ENCODE assay signal across 9 mouse cellular contexts in the genomic region with DNA sequence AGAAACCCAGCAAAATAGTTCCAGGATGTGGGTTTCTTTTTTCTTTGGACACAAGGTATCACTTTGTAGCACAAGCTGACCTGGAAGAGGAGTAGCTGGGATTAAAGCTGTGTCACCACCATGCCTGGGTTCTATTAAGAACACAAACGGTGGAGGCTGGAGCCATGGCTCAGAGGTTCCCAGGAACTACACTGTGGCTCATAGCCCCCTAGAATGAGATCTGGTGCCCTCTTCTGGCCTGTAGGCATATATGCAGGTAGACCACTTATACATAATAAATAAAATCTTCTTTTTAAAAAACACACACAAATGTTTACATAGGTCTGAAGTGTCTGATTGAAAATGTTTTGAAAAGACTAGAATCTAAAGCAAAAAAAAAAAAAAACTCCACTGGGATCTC. TPM values are rescaled to one million over a fixed set of nuclear protein-coding genes. Genes with fewer than 3 reads are reported as not detected.
DNase-seq lines count a peak whose midpoint lies in the region; ATAC-seq and TF ChIP-seq lines count a peak whose summit lies in the region.
"Had no signal": no experiment of that assay in that cellular context is flagged by ENCODE, and none has a peak within 500 bp of the region (broad histone marks: within the 10 kb centered on the region; RNA-seq: fewer than 3 reads in every experiment).

No protein-coding gene starts in this region.

- no peak for TF ChIP-seq EP300 in CH12.LX (IDR thresholded peaks at IDR 0.05; ENCODE audit: low read length)

- peak; percentile 60 for TF ChIP-seq RAD21 in CH12.LX (IDR thresholded peaks at IDR 0.05; ENCODE audit: low read depth, low read length)

- peak; percentile 36 for DNase-seq in kidney, adult 2 months
- DNase-seq in kidney, adult 8-10 months = no peak
- peak; percentile 56 for DNase-seq in CH12.LX (ENCODE audit: extremely low read depth)
- DNase-seq in forebrain, embryonic 14.5 days (ENCODE audit: low spot score) = peak; percentile 81
- DNase-seq in kidney, postnatal 25 days = peak; percentile 28 to 38
- DNase-seq in urinary bladder, postnatal 10 days (ENCODE audit: low spot score) = no peak

- H3K27ac ChIP-seq in kidney, adult 2 months (ENCODE audit: insufficient read depth, low read depth, low read length) = no peak overlapping the region
- no peak overlapping the region for H3K27ac ChIP-seq in CH12.LX (ENCODE audit: insufficient read depth, low read depth)
- H3K27ac ChIP-seq in bone marrow macrophage, adult 2 months (ENCODE audit: insufficient read depth, low read depth, low read length) = no peak overlapping the region
- no peak overlapping the region for H3K27ac ChIP-seq in forebrain, embryonic 14.5 days (ENCODE audit: low read depth, low read length)
- H3K27ac ChIP-seq in midbrain, embryonic 16.5 days (ENCODE audit: low read length) = no peak overlapping the region

- H3K4me1 ChIP-seq in kidney, adult 2 months (ENCODE audit: control insufficient read depth, insufficient read depth, low read length) = peaks cover 3% of the 10 kb centered on the region; the same call in 1 of the 2 replicates
- no peaks in the 10 kb centered on the region for H3K4me1 ChIP-seq in CH12.LX (ENCODE audit: control insufficient read depth in 1 of 2, insufficient read depth in 2 of 2)
- H3K4me1 ChIP-seq in bone marrow macrophage, adult 2 months (ENCODE audit: control insufficient read depth, insufficient read depth, low read length) = no peaks in the 10 kb centered on the region
- H3K4me1 ChIP-seq in forebrain, embryonic 14.5 days (ENCODE audit: control insufficient read depth, insufficient read depth, low read length) = no peaks in the 10 kb centered on the region
- H3K4me1 ChIP-seq in midbrain, embryonic 16.5 days (ENCODE audit: control insufficient read depth, insufficient read depth, low read length) = no peaks in the 10 kb centered on the region

- in situ Hi-C loops in CH12.LX (cut with MboI; ENCODE audit: low pct_ligation_motif_present, low pct_unique_long_range_greater_than_20kb, low sequenced_read_pairs) = loop anchor here (10.0 kb wide), 1 partner anchor 181 kb away; no protein-coding TSS in a partner anchor

- peaks cover 3% of the 10 kb centered on the region; the same call in 1 of the 2 replicates for H3K36me3 ChIP-seq in kidney, adult 2 months (ENCODE audit: control insufficient read depth, insufficient read depth, low read length)
- H3K36me3 ChIP-seq in CH12.LX (replicated peaks in 1 of 2; ENCODE audit: control insufficient read depth in 1 of 2, insufficient read depth in 1 of 2, low read length in 1 of 2) = peaks cover 13 to 55% of the 10 kb centered on the region in 2 experiments
- H3K36me3 ChIP-seq in forebrain, embryonic 14.5 days (ENCODE audit: control insufficient read depth, insufficient read depth, low read length) = peaks cover 48% of the 10 kb centered on the region
- 0 out of 2 replicates have a peak, but pooled peaks cover 3% of the 10 kb centered on the region for H3K36me3 ChIP-seq in midbrain, embryonic 16.5 days (ENCODE audit: control insufficient read depth, insufficient read depth, low read length)

- WGBS in kidney, adult 2 months = 2% methylated on average over 1 of the region's 1 CpGs
- 8% methylated on average over 1 of the region's 1 CpGs for WGBS in forebrain, embryonic 14.5 days
- WGBS in midbrain, embryonic 16.5 days = 4% methylated on average over 1 of the region's 1 CpGs

- ATAC-seq in forebrain, embryonic 14.5 days = peak; percentile 72
- peak; percentile 49; the same call in 1 of the 2 replicates for ATAC-seq in midbrain, embryonic 16.5 days

- no peak overlapping the region for H3K4me3 ChIP-seq in kidney, adult 2 months (ENCODE audit: insufficient read depth, low read depth, low read length)
- no peak overlapping the region for H3K4me3 ChIP-seq in CH12.LX (replicated peaks in 1 of 3; ENCODE audit: low read depth in 2 of 3, low read length in 2 of 3, poor library complexity in 1 of 3)
- H3K4me3 ChIP-seq in bone marrow macrophage, adult 2 months (ENCODE audit: insufficient read depth, low read length) = no peak overlapping the region
- no peak overlapping the region for H3K4me3 ChIP-seq in forebrain, embryonic 14.5 days (ENCODE audit: low read depth, low read length)
- H3K4me3 ChIP-seq in midbrain, embryonic 16.5 days (ENCODE audit: low read depth, low read length) = no peak overlapping the region
- H3K4me3 ChIP-seq: megakaryocyte, embryonic 14.5 days had no signal

- no peak overlapping the region for H3K4me2 ChIP-seq in CH12.LX (ENCODE audit: insufficient read depth, low read depth, poor library complexity, severe bottlenecking)
- no peak overlapping the region for H3K4me2 ChIP-seq in forebrain, embryonic 14.5 days (ENCODE audit: low read length)
- no peak overlapping the region for H3K4me2 ChIP-seq in midbrain, embryonic 16.5 days (ENCODE audit: low read length)

- peak; percentile 61 for TF ChIP-seq CTCF in kidney, adult 2 months (conservative IDR thresholded peaks at IDR 0.05; ENCODE audit: insufficient read depth, insufficient read length, low read depth, low read length)
- peak; percentile 46 to 62; a peak in 3 of 4 replicates for TF ChIP-seq CTCF in CH12.LX (conservative IDR thresholded peaks at IDR 0.05 in 1 of 2, IDR thresholded peaks at IDR 0.05 in 1 of 2; ENCODE audit: low read depth in 2 of 2, low read length in 2 of 2)
- TF ChIP-seq CTCF in bone marrow macrophage, adult 2 months (IDR thresholded peaks at IDR 0.05; ENCODE audit: low read depth, low read length) = peak; percentile 44; the same call in 1 of the 2 replicates

- H3K79me2 ChIP-seq in CH12.LX (replicated peaks; ENCODE audit: control insufficient read depth, extremely low read depth, insufficient read depth, poor library complexity, severe bottlenecking) = no peaks in the 10 kb centered on the region

- H3K27me3 ChIP-seq in kidney, adult 2 months (replicated peaks; ENCODE audit: control insufficient read depth, insufficient read depth, low read length) = no peaks in the 10 kb centered on the region
- H3K27me3 ChIP-seq in CH12.LX (replicated peaks) = no peaks in the 10 kb centered on the region
- no peaks in the 10 kb centered on the region for H3K27me3 ChIP-seq in forebrain, embryonic 14.5 days (replicated peaks; ENCODE audit: control insufficient read depth, insufficient read depth, low read length)
- H3K27me3 ChIP-seq in midbrain, embryonic 16.5 days (ENCODE audit: control insufficient read depth, insufficient read depth, low read depth, low read length) = no peaks in the 10 kb centered on the region
- H3K27me3 ChIP-seq: megakaryocyte, embryonic 14.5 days had no signal

- dilution Hi-C loops in CH12.LX (cut with MboI; ENCODE audit: extremely low pct_ligation_motif_present, extremely low pct_unique_long_range_greater_than_20kb, low sequenced_read_pairs) = no loop called here

- no peaks in the 10 kb centered on the region for H3K9me3 ChIP-seq in CH12.LX (replicated peaks; ENCODE audit: low read length)
- no peaks in the 10 kb centered on the region for H3K9me3 ChIP-seq in forebrain, embryonic 14.5 days (replicated peaks; ENCODE audit: control insufficient read depth, low read length)
- H3K9me3 ChIP-seq in midbrain, embryonic 16.5 days (replicated peaks; ENCODE audit: control insufficient read depth, low read length, poor library complexity, severe bottlenecking) = no peaks in the 10 kb centered on the region
- H3K9me3 ChIP-seq: megakaryocyte, embryonic 14.5 days had no signal

- H3K9ac ChIP-seq in CH12.LX (ENCODE audit: insufficient read depth, low read depth) = no peak overlapping the region
- H3K9ac ChIP-seq in forebrain, embryonic 14.5 days (ENCODE audit: low read length) = no peak overlapping the region
- H3K9ac ChIP-seq in midbrain, embryonic 16.5 days (ENCODE audit: low read depth, low read length) = no peak overlapping the region

- TF ChIP-seq POLR2A in kidney, adult 2 months (IDR thresholded peaks at IDR 0.05; ENCODE audit: low read depth, low read length) = no peak
- no peak for TF ChIP-seq POLR2A in CH12.LX (IDR thresholded peaks at IDR 0.05; ENCODE audit: low read depth, low read length)
- no peak for TF ChIP-seq POLR2A in bone marrow macrophage, adult 2 months (IDR thresholded peaks at IDR 0.05; ENCODE audit: borderline replicate concordance, low read depth, low read length)

TF ChIP-seq in CH12.LX, 34 proteins besides CTCF, POLR2A, EP300 and RAD21:
- TF ChIP-seq SMC3 (IDR thresholded peaks at IDR 0.05; ENCODE audit: low read depth, low read length) (peak; percentile 31; the same call in 1 of the 2 replicates), ZC3H11A (IDR thresholded peaks at IDR 0.05; ENCODE audit: low read depth, low read length) (no peak; the same call in 1 of the 2 replicates), RCOR1 (conservative IDR thresholded peaks at IDR 0.05; ENCODE audit: low read depth, low read length) (no peak), GABPA (IDR thresholded peaks at IDR 0.05; ENCODE audit: insufficient replicate concordance, low read depth, low read length) (no peak)

RNA-seq across cellular contexts. Expression of a gene that starts 33.9 kb away (rescaled TPM):
- polyA plus RNA-seq in kidney, adult 2 months (2012; rRNA removed) = 15.9 and 16.5 TPM in 2 replicates
- total RNA-seq in CH12.LX (2012; rRNA removed) (6.7 and 8.0 TPM in 2 replicates), CH12.LX (2014; rRNA removed) (7.3 and 7.7 TPM in 2 replicates)
- polyA plus RNA-seq in CH12.LX (2012; ENCODE audit: insufficient read length, low read depth) = 5.1 and 5.8 TPM in 2 replicates
- 14.9 and 16.8 TPM in 2 replicates for polyA plus RNA-seq in bone marrow macrophage, adult 2 months (2012; ENCODE audit: insufficient read depth, insufficient read length, missing spikeins)
- 54.2 and 64.3 TPM in 2 replicates for polyA plus RNA-seq in forebrain, embryonic 14.5 days (2014; fragmentation: Nextera tagmentation; extraction: Ambion mirVana)
- 60.6 and 63.9 TPM in 2 replicates for polyA plus RNA-seq in midbrain, embryonic 16.5 days (2015; fragmentation: Nextera tagmentation; extraction: Ambion mirVana)

RNA-seq across cellular contexts. Expression of a gene that starts 56.5 kb away (rescaled TPM):
- 174 and 193 TPM in 2 replicates for polyA plus RNA-seq in kidney, adult 2 months (2012; rRNA removed)
- total RNA-seq in CH12.LX (2012; rRNA removed) (0.92 and 1.3 TPM in 2 replicates), CH12.LX (2014; rRNA removed) (0.82 and 1.2 TPM in 2 replicates)
- polyA plus RNA-seq in CH12.LX (2012; ENCODE audit: insufficient read length, low read depth) = 0.87 and 1.3 TPM in 2 replicates
- 8.4 and 10.0 TPM in 2 replicates for polyA plus RNA-seq in bone marrow macrophage, adult 2 months (2012; ENCODE audit: insufficient read depth, insufficient read length, missing spikeins)
- 181 and 218 TPM in 2 replicates for polyA plus RNA-seq in forebrain, embryonic 14.5 days (2014; fragmentation: Nextera tagmentation; extraction: Ambion mirVana)
- polyA plus RNA-seq in midbrain, embryonic 16.5 days (2015; fragmentation: Nextera tagmentation; extraction: Ambion mirVana) = 105 and 111 TPM in 2 replicates

Comparison
In these comparisons a context has a peak if more than half of its experiments do, and no peak if none do; other contexts are left out.
1. DNase-seq: peak in kidney, adult 2 months (single experiment), CH12.LX (single experiment), forebrain, embryonic 14.5 days (single experiment) and kidney, postnatal 25 days (2 of 2); none in kidney, adult 8-10 months (0 of 2) and urinary bladder, postnatal 10 days (single experiment).
2. Peak in every context shown above with its lines, with median percentiles within 50 percentile points of each other: CTCF ChIP-seq.